Mouse (Mus musculus): ENCODE measurements around the gene Rps19. TPM values are rescaled to one million over a fixed set of nuclear protein-coding genes. Genes with fewer than 3 reads are reported as not detected.
"Not testable (repeated sequence)": the region's sequence is repeated elsewhere in the genome, so short reads cannot be mapped to it uniquely, and the experiment has no call there.

Gene Rps19
- polyA plus RNA-seq, 1 experiment from 2014 or later = 2,332 TPM

DNA sequence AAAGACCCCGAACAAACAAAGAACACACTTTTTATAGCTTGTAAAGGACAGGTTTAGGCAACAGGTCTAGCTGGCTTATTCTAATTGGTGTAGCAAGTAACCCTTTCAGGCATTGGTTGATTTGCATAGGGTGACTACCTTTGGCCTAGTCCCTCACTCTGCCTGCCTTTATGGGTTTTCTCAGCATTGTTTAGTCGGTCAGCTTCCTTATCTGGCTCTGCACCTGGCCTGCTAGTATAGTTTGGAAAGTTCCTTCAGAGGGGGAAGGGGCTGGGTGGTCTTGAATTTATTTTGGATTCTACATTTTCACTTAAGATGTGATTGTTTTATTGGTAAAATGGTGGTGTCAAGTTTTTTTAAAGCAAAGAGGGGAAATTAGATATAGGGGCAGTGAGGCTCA is 37.6 kb upstream of the Rps19 start:
- not testable (repeated sequence) for H3K9me3 ChIP-seq (ENCODE audit: control insufficient read depth, low read length)

DNA sequence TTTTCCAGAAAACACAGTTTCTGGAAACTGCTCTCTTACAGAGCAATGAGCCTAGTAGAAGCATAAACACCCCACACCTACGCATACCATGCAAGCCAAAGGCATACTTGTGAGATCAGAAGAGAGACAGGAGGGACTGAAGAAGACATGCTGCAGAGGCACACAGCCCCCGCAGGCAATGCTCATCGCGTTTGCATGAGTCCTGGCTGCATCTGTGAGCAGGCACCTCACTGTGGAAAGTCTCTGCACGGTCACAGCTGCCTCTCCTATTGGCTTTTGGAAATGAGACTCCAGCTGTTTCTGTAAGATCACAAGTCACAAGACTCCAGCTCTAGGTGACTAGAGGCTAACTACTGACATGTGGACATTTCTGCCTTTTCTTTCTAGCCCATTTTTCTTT is 34.0 kb upstream of the Rps19 start:
- H3K9me3 ChIP-seq (ENCODE audit: control insufficient read depth, low read length) = no peaks in the 10 kb centered on the region
- no peak overlapping the region for H3K4me2 ChIP-seq (ENCODE audit: low read depth, severe bottlenecking)
- H3K27me3 ChIP-seq (ENCODE audit: control insufficient read depth, insufficient read depth, low read length) = no peaks in the 10 kb centered on the region
- H3K4me3 ChIP-seq (ENCODE audit: low read depth, low read length) = no peak overlapping the region
- ATAC-seq (ENCODE audit: insufficient number of reproducible peaks, low FRiP score, low TSS enrichment, low read depth) (no peak), DNase-seq (ENCODE audit: low spot score) (peak; percentile 29)
- no peak overlapping the region for H3K27ac ChIP-seq (replicated peaks; ENCODE audit: low read depth, low read length)
- H3K36me3 ChIP-seq (ENCODE audit: control insufficient read depth, insufficient read depth, low read length) = no peaks in the 10 kb centered on the region
- H3K4me1 ChIP-seq (ENCODE audit: control insufficient read depth, insufficient read depth, low read length) = peaks cover 5% of the 10 kb centered on the region; the same call in 1 of the 2 replicates
- WGBS = 17% methylated on average over 5 of the region's 5 CpGs
- H3K9ac ChIP-seq (ENCODE audit: low read length) = no peak overlapping the region

More for the DNA sequence above, 37.6 kb upstream of the Rps19 start:
- 25% methylated on average over 2 of the region's 2 CpGs for WGBS
- not testable (repeated sequence) for H3K9ac ChIP-seq (ENCODE audit: low read length); DNase-seq (ENCODE audit: low spot score); H3K4me1 ChIP-seq (ENCODE audit: control insufficient read depth, insufficient read depth, low read length); H3K4me3 ChIP-seq (ENCODE audit: low read depth, low read length); H3K27me3 ChIP-seq (ENCODE audit: control insufficient read depth, insufficient read depth, low read length); ATAC-seq (ENCODE audit: insufficient number of reproducible peaks, low FRiP score, low TSS enrichment, low read depth); H3K27ac ChIP-seq (replicated peaks; ENCODE audit: low read depth, low read length); H3K36me3 ChIP-seq (ENCODE audit: control insufficient read depth, insufficient read depth, low read length); H3K4me2 ChIP-seq (ENCODE audit: low read depth, severe bottlenecking)

DNA sequence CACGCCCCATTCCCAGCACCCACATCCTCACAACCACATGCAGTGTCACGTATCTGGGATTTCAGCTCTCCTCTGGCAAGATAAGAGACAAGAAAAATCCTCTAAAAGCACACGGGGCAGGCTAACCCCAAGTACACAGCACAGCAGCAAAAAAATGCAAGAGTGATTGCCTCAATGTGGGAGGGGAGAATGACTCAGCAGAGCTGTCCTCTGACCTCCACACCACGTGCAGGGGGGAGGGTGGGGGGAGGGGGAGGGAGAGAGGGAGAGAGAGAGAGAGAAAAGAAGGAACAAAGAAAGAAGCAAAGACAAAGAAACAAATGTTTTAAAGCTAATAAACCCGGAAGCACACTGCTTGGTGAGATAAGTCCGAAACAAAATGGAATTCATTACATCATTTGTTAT is 33.3 kb upstream of the Rps19 start:
- no peak for ATAC-seq (ENCODE audit: insufficient number of reproducible peaks, low FRiP score, low TSS enrichment, low read depth)
- Histone ChIP-seq H3K4me3 (ENCODE audit: low read depth, low read length) (no peak overlapping the region), H3K9ac (ENCODE audit: low read length) (no peak overlapping the region), H3K27me3 (ENCODE audit: control insufficient read depth, insufficient read depth, low read length) (no peaks in the 10 kb centered on the region), H3K9me3 (ENCODE audit: control insufficient read depth, low read length) (no peaks in the 10 kb centered on the region), H3K27ac (replicated peaks; ENCODE audit: low read depth, low read length) (no peak overlapping the region), H3K4me2 (ENCODE audit: low read depth, severe bottlenecking) (no peak overlapping the region), H3K4me1 (ENCODE audit: control insufficient read depth, insufficient read depth, low read length) (peaks cover 5% of the 10 kb centered on the region; the same call in 1 of the 2 replicates), H3K36me3 (ENCODE audit: control insufficient read depth, insufficient read depth, low read length) (no peaks in the 10 kb centered on the region)
- DNase-seq (ENCODE audit: low spot score) = peak; percentile 35
- WGBS = 39% methylated on average over 6 of the region's 6 CpGs

DNA sequence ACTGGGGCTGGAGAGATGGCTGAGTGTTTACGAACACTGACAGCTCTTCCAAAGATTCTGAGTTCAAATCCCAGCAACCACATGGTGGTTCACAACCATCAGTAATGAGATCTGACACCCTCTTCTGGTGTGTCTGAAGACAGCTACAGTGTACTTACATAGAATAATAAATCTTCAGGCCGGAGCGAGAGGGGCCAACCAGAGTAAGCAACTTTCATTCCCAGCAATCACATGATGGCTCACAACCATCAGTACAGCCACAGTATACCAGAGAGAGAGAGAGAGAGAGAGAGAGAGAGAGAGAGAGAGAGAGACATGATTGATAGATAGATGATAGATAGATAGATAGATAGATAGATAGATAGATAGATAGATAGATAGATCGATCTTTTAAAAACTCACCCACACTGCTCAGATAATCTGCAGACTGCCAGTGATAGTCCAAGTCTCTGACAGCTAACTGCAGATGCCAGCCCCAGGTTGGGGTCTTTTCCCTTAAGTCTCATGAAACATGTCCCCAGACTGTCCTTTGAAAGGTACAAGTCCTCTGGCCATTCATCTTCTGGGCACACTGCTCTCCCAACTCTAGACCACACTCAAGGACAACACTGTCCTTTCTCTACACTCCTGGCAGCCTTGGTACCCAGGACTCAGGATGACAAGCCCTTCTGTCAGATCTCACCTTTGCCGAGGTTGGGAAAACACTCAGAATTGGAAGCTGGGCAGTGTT is 32.4 kb upstream of the Rps19 start:
- Histone ChIP-seq H3K4me3 (ENCODE audit: low read depth, low read length) (no peak overlapping the region), H3K27ac (replicated peaks; ENCODE audit: low read depth, low read length) (no peak overlapping the region), H3K27me3 (ENCODE audit: control insufficient read depth, insufficient read depth, low read length) (no peaks in the 10 kb centered on the region), H3K4me1 (ENCODE audit: control insufficient read depth, insufficient read depth, low read length) (peaks cover 5% of the 10 kb centered on the region; the same call in 1 of the 2 replicates), H3K9ac (ENCODE audit: low read length) (no peak overlapping the region), H3K36me3 (ENCODE audit: control insufficient read depth, insufficient read depth, low read length) (no peaks in the 10 kb centered on the region), H3K9me3 (ENCODE audit: control insufficient read depth, low read length) (no peaks in the 10 kb centered on the region), H3K4me2 (ENCODE audit: low read depth, severe bottlenecking) (no peak overlapping the region)
- DNase-seq (ENCODE audit: low spot score) (no peak), ATAC-seq (ENCODE audit: insufficient number of reproducible peaks, low FRiP score, low TSS enrichment, low read depth) (no peak)
- WGBS = 83% methylated on average over 5 of the region's 5 CpGs

DNA sequence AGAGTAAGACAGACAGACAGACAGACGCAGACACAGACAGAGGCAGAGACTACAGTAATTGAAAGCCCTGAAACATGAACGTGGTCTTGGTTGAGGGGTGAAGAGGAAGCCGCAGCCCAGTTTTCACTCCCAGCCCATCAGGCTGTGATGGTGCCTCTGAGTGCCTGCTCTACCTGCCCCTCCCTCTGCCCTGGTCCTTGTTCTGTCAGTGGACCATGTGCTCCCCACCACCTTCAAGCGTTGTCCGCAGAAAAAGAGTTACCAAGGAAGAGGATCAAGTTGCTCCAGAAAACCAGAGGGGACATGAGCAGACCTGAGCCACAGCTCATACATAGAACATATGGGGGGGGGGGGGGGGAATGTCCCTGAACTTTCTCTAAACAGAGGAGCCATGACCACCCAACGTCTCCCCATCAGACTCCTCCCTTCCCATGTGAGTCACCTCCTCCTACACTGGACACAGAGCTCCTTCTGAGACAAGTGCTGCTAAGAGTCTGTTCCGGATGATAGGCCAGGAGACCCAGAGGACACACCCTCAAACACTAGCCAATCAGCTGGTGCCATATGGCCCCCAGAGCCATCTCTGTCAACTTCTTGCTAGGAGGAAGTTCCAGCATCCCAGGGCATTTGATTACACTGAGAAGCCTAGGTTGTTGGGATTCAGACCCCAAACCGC is 31.5 kb upstream of the Rps19 start:
- no peak for DNase-seq (ENCODE audit: low spot score)
- H3K27me3 ChIP-seq (ENCODE audit: control insufficient read depth, insufficient read depth, low read length) = no peaks in the 10 kb centered on the region
- peaks cover 5% of the 10 kb centered on the region; the same call in 1 of the 2 replicates for H3K4me1 ChIP-seq (ENCODE audit: control insufficient read depth, insufficient read depth, low read length)
- no peak overlapping the region for H3K9ac ChIP-seq (ENCODE audit: low read length)
- no peak overlapping the region for H3K27ac ChIP-seq (replicated peaks; ENCODE audit: low read depth, low read length)
- no peaks in the 10 kb centered on the region for H3K9me3 ChIP-seq (ENCODE audit: control insufficient read depth, low read length)
- H3K4me2 ChIP-seq (ENCODE audit: low read depth, severe bottlenecking) = no peak overlapping the region
- no peak overlapping the region for H3K4me3 ChIP-seq (ENCODE audit: low read depth, low read length)
- no peak for ATAC-seq (ENCODE audit: insufficient number of reproducible peaks, low FRiP score, low TSS enrichment, low read depth)
- WGBS = 79% methylated on average over 8 of the region's 8 CpGs
- no peaks in the 10 kb centered on the region for H3K36me3 ChIP-seq (ENCODE audit: control insufficient read depth, insufficient read depth, low read length)

DNA sequence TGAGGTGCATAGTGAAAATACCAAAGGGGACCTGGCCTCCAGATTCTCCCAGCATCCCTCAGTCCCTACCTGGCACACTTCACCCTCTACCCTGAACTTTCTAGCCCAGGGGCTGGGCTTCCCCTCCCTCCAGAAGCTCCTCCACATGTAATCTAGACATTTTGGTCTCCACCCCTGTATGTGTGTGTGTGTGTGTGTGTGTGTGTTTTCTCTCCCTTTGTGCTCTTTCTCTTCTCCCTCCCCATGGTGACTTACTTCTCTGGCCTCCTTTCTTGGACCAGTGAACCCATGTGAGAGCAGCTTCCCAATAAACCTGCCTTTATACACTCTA is 31.0 kb upstream of the Rps19 start:
- Histone ChIP-seq H3K36me3 (ENCODE audit: control insufficient read depth, insufficient read depth, low read length) (no peaks in the 10 kb centered on the region), H3K9me3 (ENCODE audit: control insufficient read depth, low read length) (no peaks in the 10 kb centered on the region), H3K27me3 (ENCODE audit: control insufficient read depth, insufficient read depth, low read length) (no peaks in the 10 kb centered on the region), H3K9ac (ENCODE audit: low read length) (no peak overlapping the region), H3K27ac (replicated peaks; ENCODE audit: low read depth, low read length) (no peak overlapping the region), H3K4me2 (ENCODE audit: low read depth, severe bottlenecking) (no peak overlapping the region), H3K4me3 (ENCODE audit: low read depth, low read length) (no peak overlapping the region), H3K4me1 (ENCODE audit: control insufficient read depth, insufficient read depth, low read length) (peaks cover 5% of the 10 kb centered on the region; the same call in 1 of the 2 replicates)
- ATAC-seq (ENCODE audit: insufficient number of reproducible peaks, low FRiP score, low TSS enrichment, low read depth) = no peak
- DNase-seq (ENCODE audit: low spot score) = no peak

DNA sequence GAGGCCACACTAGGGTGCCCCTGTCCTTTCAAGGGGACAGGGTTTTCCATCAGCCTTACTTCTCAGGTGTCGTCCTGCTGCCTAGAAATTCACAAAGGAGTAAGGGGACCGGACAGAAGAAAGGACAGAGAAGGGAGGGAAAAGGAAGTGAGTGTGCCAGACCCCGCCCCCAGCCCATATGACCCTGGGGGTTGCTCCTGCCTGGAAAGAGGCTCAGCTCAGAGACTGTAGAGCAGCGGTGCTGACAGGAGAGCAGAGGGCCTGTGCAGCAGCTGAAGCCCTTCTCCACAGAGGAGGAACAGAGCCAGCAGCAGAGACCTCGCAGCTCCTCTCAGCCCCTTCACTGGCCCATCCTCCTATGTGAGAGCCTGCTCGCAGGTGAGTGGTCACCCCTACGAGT is 30.5 kb upstream of the Rps19 start:
- no peak overlapping the region for H3K4me2 ChIP-seq (ENCODE audit: low read depth, severe bottlenecking)
- H3K27ac ChIP-seq (replicated peaks; ENCODE audit: low read depth, low read length) = no peak overlapping the region
- H3K4me1 ChIP-seq (ENCODE audit: control insufficient read depth, insufficient read depth, low read length) = peaks cover 5% of the 10 kb centered on the region; the same call in 1 of the 2 replicates
- no peaks in the 10 kb centered on the region for H3K27me3 ChIP-seq (ENCODE audit: control insufficient read depth, insufficient read depth, low read length)
- WGBS = 32% methylated on average over 7 of the region's 7 CpGs
- H3K4me3 ChIP-seq (ENCODE audit: low read depth, low read length) = no peak overlapping the region
- no peak for ATAC-seq (ENCODE audit: insufficient number of reproducible peaks, low FRiP score, low TSS enrichment, low read depth)
- no peak overlapping the region; the same call in 1 of the 2 replicates for H3K9ac ChIP-seq (ENCODE audit: low read length)
- H3K36me3 ChIP-seq (ENCODE audit: control insufficient read depth, insufficient read depth, low read length) = no peaks in the 10 kb centered on the region
- peak; percentile 28 for DNase-seq (ENCODE audit: low spot score)
- H3K9me3 ChIP-seq (ENCODE audit: control insufficient read depth, low read length) = no peaks in the 10 kb centered on the region

DNA sequence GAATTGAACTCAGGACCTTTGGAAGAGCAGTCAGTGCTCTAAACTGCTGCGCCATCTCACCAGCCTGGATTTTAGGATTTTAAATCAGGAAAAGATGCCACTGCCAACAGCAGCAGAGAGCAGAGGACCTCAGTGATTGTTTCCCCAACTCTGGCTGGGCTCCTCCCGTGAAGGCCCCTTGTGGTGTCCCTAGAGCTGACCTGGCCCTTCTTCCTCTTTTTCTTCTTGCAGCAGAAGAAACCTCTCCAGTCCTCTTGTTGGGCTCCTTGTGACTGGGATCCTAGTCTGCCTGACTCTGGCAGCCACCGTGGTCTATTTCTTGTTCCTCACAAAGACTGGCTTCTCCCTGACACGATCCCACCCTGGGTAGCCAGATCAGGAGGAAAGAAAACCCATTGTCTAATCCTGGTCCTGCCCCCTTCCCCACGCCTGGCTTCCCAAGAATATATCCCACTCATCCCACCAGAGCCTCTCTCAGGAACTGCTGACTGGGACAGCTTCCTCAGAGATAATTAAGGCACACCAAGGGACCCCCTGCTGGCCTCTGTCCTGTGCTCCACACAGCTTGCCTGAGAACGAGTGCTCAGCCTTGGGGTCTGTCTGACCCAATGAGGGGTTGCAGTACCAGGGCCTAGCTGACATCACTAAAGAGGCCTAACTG is 27.6 kb upstream of the Rps19 start:
- Histone ChIP-seq H3K27ac (replicated peaks; ENCODE audit: low read depth, low read length) (no peak overlapping the region), H3K4me2 (ENCODE audit: low read depth, severe bottlenecking) (no peak overlapping the region), H3K9ac (ENCODE audit: low read length) (no peak overlapping the region), H3K9me3 (ENCODE audit: control insufficient read depth, low read length) (no peaks in the 10 kb centered on the region), H3K36me3 (ENCODE audit: control insufficient read depth, insufficient read depth, low read length) (no peaks in the 10 kb centered on the region), H3K27me3 (ENCODE audit: control insufficient read depth, insufficient read depth, low read length) (no peaks in the 10 kb centered on the region), H3K4me1 (ENCODE audit: control insufficient read depth, insufficient read depth, low read length) (peaks cover 5% of the 10 kb centered on the region; the same call in 1 of the 2 replicates), H3K4me3 (ENCODE audit: low read depth, low read length) (no peak overlapping the region)
- ATAC-seq (ENCODE audit: insufficient number of reproducible peaks, low FRiP score, low TSS enrichment, low read depth) (no peak), DNase-seq (ENCODE audit: low spot score) (no peak)
- 56% methylated on average over 6 of the region's 6 CpGs for WGBS

Data from limb, embryonic 11.5 days (tissue).